Mouse (Mus musculus) midbrain, embryonic 16.5 days (tissue): ENCODE results near the gene Grhpr. TPM values are rescaled to one million over a fixed set of nuclear protein-coding genes. Genes with fewer than 3 reads are reported as not detected.
"Not testable (repeated sequence)": the region's sequence is repeated elsewhere in the genome, so short reads cannot be mapped to it uniquely, and the experiment has no call there.

Experiments
- ATAC-seq: fragments of 200-750 bp; cut with Nextera tagmentation; 2 replicates; pipeline ENCODE4 v1.8.0; 2017; ENCODE audit warnings: moderate TSS enrichment
- H3K27ac ChIP-seq: fragments of 300-500 bp; sonication (generic); 2 replicates; pipeline ENCODE4 v1.5.1; 2014; ENCODE audit warnings: mild to moderate bottlenecking, low read length, mixed read lengths
- H3K27me3 ChIP-seq: fragments of 300-500 bp; sonication (generic); 2 replicates; pipeline ENCODE4 v1.6.1; 2014; ENCODE audit warnings: low read depth, low read length, mixed read lengths; ENCODE audit not compliant: control insufficient read depth, insufficient read depth
- H3K36me3 ChIP-seq: fragments of 300-500 bp; sonication (generic); 2 replicates; pipeline ENCODE4 v1.6.1; 2014; ENCODE audit warnings: mild to moderate bottlenecking, low read length, moderate library complexity, mixed read lengths; ENCODE audit not compliant: control insufficient read depth, insufficient read depth
- H3K4me1 ChIP-seq: fragments of 300-500 bp; sonication (generic); 2 replicates; pipeline ENCODE4 v1.6.1; 2014; ENCODE audit warnings: mild to moderate bottlenecking, low read length, mixed read lengths; ENCODE audit not compliant: control insufficient read depth, insufficient read depth
- H3K4me2 ChIP-seq: fragments of 300-500 bp; sonication (generic); 2 replicates; pipeline ENCODE4 v1.6.1; 2014; ENCODE audit warnings: mild to moderate bottlenecking, low read length, mixed read lengths
- H3K4me3 ChIP-seq: fragments of 300-500 bp; sonication (generic); 2 replicates; pipeline ENCODE4 v1.5.1; 2014; ENCODE audit warnings: low read depth, mild to moderate bottlenecking, low read length, moderate library complexity, mixed read lengths
- H3K9ac ChIP-seq: fragments of 300-500 bp; sonication (generic); 2 replicates; pipeline ENCODE4 v1.6.1; 2014; ENCODE audit warnings: low read depth, low read length, mixed read lengths
- H3K9me3 ChIP-seq: fragments of 300-500 bp; sonication (generic); replicated peaks from 2 replicates; pipeline ENCODE4 v1.6.1; 2014; ENCODE audit warnings: mild to moderate bottlenecking, low read length, mixed read lengths; ENCODE audit not compliant: control insufficient read depth, poor library complexity, severe bottlenecking
- WGBS: fragments of 180-500 bp; shearing (Covaris S2); extraction: QIAGEN DNeasy Blood & Tissue Kit; methylation state at CpG from one replicate; pipeline ENCODE4 v1.1.7; 2014; 5-methylcytosine and 5-hydroxymethylcytosine counted together
- polyA plus RNA-seq: library from polyadenylated mRNA; unstranded; fragments of >200 nt; fragmentation: Nextera tagmentation; extraction: Ambion mirVana; gene quantifications from 2 replicates; pipeline ENCODE4 v1.2.1, GENCODE M21; 2015

The Grhpr gene
- polyA plus RNA-seq, 1 experiment from 2014 or later, result 27.2 TPM

GRCm38 (mm10) chr4:44946126-44946525 is 35.1 kb upstream of the Grhpr start:
- ATAC-seq, H3K4me2 ChIP-seq, H3K4me1 ChIP-seq, H3K9me3 ChIP-seq, H3K9ac ChIP-seq, H3K27me3 ChIP-seq, H3K4me3 ChIP-seq, H3K36me3 ChIP-seq, H3K27ac ChIP-seq: not testable (repeated sequence)
- WGBS, result 98% methylated on average over 2 of the region's 2 CpGs

- Histone ChIP-seq H3K36me3 (no peaks in the 10 kb centered on the region), H3K4me3 (no peak overlapping the region), H3K4me1 (no peaks in the 10 kb centered on the region), H3K9me3 (no peaks in the 10 kb centered on the region), H3K9ac (no peak overlapping the region), H3K27me3 (no peaks in the 10 kb centered on the region), H3K27ac (no peak overlapping the region), H3K4me2 (no peak overlapping the region)
- 92% methylated on average over 5 of the region's 5 CpGs for WGBS
- no peak for ATAC-seq
Observed at GRCm38 (mm10) chr4:44947464-44947863, 33.7 kb upstream of the Grhpr start.

GRCm38 (mm10) chr4:44948314-44948713 is 32.9 kb upstream of the Grhpr start:
- Histone ChIP-seq H3K4me1 (no peaks in the 10 kb centered on the region), H3K27ac (no peak overlapping the region), H3K9me3 (no peaks in the 10 kb centered on the region), H3K4me3 (no peak overlapping the region), H3K36me3 (no peaks in the 10 kb centered on the region), H3K27me3 (no peaks in the 10 kb centered on the region), H3K4me2 (no peak overlapping the region), H3K9ac (no peak overlapping the region)
- ATAC-seq, result no peak
- 97% methylated on average over 1 of the region's 1 CpGs for WGBS

GRCm38 (mm10) chr4:44953041-44953440 is 28.2 kb upstream of the Grhpr start:
- Histone ChIP-seq H3K9ac (no peak overlapping the region), H3K27me3 (no peaks in the 10 kb centered on the region), H3K9me3 (no peaks in the 10 kb centered on the region), H3K4me3 (no peak overlapping the region), H3K36me3 (no peaks in the 10 kb centered on the region), H3K27ac (no peak overlapping the region), H3K4me1 (no peaks in the 10 kb centered on the region), H3K4me2 (no peak overlapping the region)
- WGBS, result 75% methylated on average over 9 of the region's 9 CpGs
- no peak for ATAC-seq

DNA sequence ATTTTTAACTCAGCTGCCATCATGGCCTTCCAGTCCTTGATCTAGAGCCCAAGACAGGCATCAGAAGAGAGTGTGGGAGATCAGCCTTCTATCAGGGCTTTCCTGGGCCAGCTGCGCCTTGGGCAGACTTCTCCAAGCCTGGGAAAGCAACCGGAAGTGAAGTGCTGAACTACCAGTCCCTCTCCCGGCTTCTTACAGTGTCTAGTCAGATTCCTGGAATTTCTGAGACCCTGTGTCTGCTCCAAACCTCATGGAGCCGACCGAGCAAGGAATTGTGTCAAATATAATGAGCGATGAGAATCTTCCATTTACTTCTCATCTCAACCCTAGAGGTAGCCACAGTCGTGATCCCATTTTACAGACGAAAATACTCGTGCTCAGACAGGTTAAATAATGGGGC is 22.4 kb upstream of the Grhpr start:
- no peak for ATAC-seq
- Histone ChIP-seq H3K9me3 (no peaks in the 10 kb centered on the region), H3K36me3 (no peaks in the 10 kb centered on the region), H3K4me3 (no peak overlapping the region), H3K4me2 (no peak overlapping the region), H3K9ac (no peak overlapping the region), H3K4me1 (no peaks in the 10 kb centered on the region), H3K27me3 (no peaks in the 10 kb centered on the region), H3K27ac (no peak overlapping the region)
- 93% methylated on average over 9 of the region's 9 CpGs for WGBS

DNA sequence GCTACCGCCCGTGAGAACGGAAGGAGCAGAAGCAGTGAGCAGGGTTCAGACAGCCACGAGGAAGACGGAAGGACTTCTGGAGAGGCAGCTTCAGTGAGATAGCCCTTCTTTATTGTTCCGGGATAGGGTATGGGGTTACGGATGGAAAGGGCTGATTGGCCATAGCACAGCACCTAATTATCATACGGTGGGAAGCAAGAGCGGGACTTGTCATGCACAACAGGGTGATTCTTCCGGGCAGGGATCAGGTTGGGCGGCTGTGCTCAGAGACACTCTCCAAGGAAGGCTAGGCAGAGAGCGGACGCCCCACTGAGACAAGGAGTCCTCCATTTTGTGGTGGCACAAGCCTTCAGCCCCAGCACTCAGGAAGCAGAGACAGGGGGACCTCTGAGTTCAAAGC is 22.0 kb upstream of the Grhpr start:
- Histone ChIP-seq H3K4me1 (no peaks in the 10 kb centered on the region), H3K27ac (no peak overlapping the region), H3K9me3 (no peaks in the 10 kb centered on the region), H3K4me2 (no peak overlapping the region), H3K9ac (no peak overlapping the region), H3K4me3 (no peak overlapping the region), H3K27me3 (no peaks in the 10 kb centered on the region), H3K36me3 (no peaks in the 10 kb centered on the region)
- 93% methylated on average over 13 of the region's 13 CpGs for WGBS
- no peak for ATAC-seq

GRCm38 (mm10) chr4:44963156-44963555 is 18.0 kb upstream of the Grhpr start:
- no peak for ATAC-seq
- Histone ChIP-seq H3K36me3 (no peaks in the 10 kb centered on the region), H3K9ac (no peak overlapping the region), H3K27ac (no peak overlapping the region), H3K4me1 (no peaks in the 10 kb centered on the region), H3K27me3 (no peaks in the 10 kb centered on the region), H3K9me3 (no peaks in the 10 kb centered on the region), H3K4me3 (no peak overlapping the region), H3K4me2 (no peak overlapping the region)
- 76% methylated on average over 11 of the region's 11 CpGs for whole genome bisulfite sequencing

GRCm38 (mm10) chr4:44965175-44965574 is 16.0 kb upstream of the Grhpr start:
- Histone ChIP-seq H3K9me3 (no peaks in the 10 kb centered on the region), H3K4me1 (no peaks in the 10 kb centered on the region), H3K9ac (no peak overlapping the region), H3K27me3 (no peaks in the 10 kb centered on the region), H3K27ac (no peak overlapping the region), H3K4me3 (no peak overlapping the region), H3K36me3 (no peaks in the 10 kb centered on the region), H3K4me2 (no peak overlapping the region)
- 92% methylated on average over 2 of the region's 2 CpGs for WGBS
- no peak for ATAC-seq

GRCm38 (mm10) chr4:44965736-44966135 is 15.5 kb upstream of the Grhpr start:
- Histone ChIP-seq H3K4me3 (no peak overlapping the region), H3K9me3 (no peaks in the 10 kb centered on the region), H3K36me3 (no peaks in the 10 kb centered on the region), H3K9ac (no peak overlapping the region), H3K27me3 (no peaks in the 10 kb centered on the region), H3K4me2 (no peak overlapping the region), H3K27ac (no peak overlapping the region), H3K4me1 (no peaks in the 10 kb centered on the region)
- WGBS, result 89% methylated on average over 3 of the region's 3 CpGs
- ATAC-seq, result no peak

DNA sequence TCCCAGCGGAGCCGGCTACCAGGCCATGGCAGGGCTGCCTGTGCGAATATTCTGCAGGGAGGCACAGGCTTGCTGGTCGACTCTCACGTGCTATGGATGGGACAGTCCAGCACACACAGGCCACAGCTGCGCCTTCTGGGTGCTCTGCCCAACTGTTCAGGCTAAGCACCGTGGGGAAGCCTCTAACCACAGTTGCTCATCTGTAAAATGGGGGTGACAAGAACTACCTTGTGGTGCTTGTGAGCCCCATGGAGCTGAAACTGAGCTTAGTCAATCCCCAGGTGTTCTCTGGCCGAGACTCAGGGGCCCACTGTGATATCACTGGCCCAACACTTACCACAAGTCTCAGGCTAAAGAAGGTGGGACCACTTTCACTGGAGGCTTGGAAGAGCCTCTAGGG is 13.8 kb upstream of the Grhpr start:
- Histone ChIP-seq H3K4me3 (no peak overlapping the region), H3K36me3 (no peaks in the 10 kb centered on the region), H3K9me3 (no peaks in the 10 kb centered on the region), H3K4me2 (no peak overlapping the region), H3K4me1 (no peaks in the 10 kb centered on the region), H3K9ac (no peak overlapping the region), H3K27ac (no peak overlapping the region), H3K27me3 (no peaks in the 10 kb centered on the region)
- ATAC-seq, result no peak
- WGBS, result 88% methylated on average over 8 of the region's 8 CpGs
